9 mouse cellular contexts compared by ENCODE assay signal in genomic region chr13:48662431-48663143, GRCm38 (mm10). TPM values are rescaled to one million over a fixed set of nuclear protein-coding genes. Genes with fewer than 3 reads are reported as not detected.
A peak's percentile ranks its signal among the peaks of the same experiment; 100 is the strongest.
DNase-seq lines count a peak whose midpoint lies in the region; ATAC-seq and TF ChIP-seq lines count a peak whose summit lies in the region.
"Had no signal": no experiment of that assay in that cellular context is flagged by ENCODE, and none has a peak within 500 bp of the region (broad histone marks: within the 10 kb centered on the region; RNA-seq: fewer than 3 reads in every experiment).

TSS of gene Barx1 (plus strand) at chr13:48662998.

- peak within 1 kb of the TSS; percentile 33 for H3K4me3 ChIP-seq in forebrain, embryonic 14.5 days (ENCODE audit: low read depth, low read length)
- H3K4me3 ChIP-seq in liver, embryonic 12.5 days, result peak within 1 kb of the TSS; percentile 38
- peak within 1 kb of the TSS; percentile 74 for H3K4me3 ChIP-seq in stomach, postnatal 0 days (ENCODE audit: low read depth, low read length)

- peaks cover 96% of the 10 kb centered on the region for H3K27me3 ChIP-seq in forebrain, embryonic 14.5 days (replicated peaks; ENCODE audit: control insufficient read depth, insufficient read depth, low read length)
- H3K27me3 ChIP-seq in liver, embryonic 12.5 days (replicated peaks), result peaks cover 100% of the 10 kb centered on the region
- H3K27me3 ChIP-seq in stomach, postnatal 0 days (ENCODE audit: control insufficient read depth, insufficient read depth, low read length), result no peaks in the 10 kb centered on the region; the same call in 1 of the 2 replicates

- H3K9me3 ChIP-seq in forebrain, embryonic 14.5 days (replicated peaks; ENCODE audit: control insufficient read depth, low read length), result no peaks in the 10 kb centered on the region
- no peaks in the 10 kb centered on the region for H3K9me3 ChIP-seq in liver, embryonic 12.5 days (replicated peaks)
- H3K9me3 ChIP-seq in stomach, postnatal 0 days (ENCODE audit: control insufficient read depth, low read length), result no peaks in the 10 kb centered on the region

- DNase-seq in retina, postnatal 1 day, result peak; percentile 54
- no peak for DNase-seq in retina, embryonic 14.5 days (ENCODE audit: low spot score)
- DNase-seq in forebrain, embryonic 14.5 days (ENCODE audit: low spot score), result no peak
- peak; percentile 63 for DNase-seq in stomach, postnatal 0 days (ENCODE audit: low spot score)
- DNase-seq in urinary bladder, postnatal 25 days (ENCODE audit: low spot score), result no peak

- peak; percentile 54 for ATAC-seq in forebrain, embryonic 14.5 days
- ATAC-seq in liver, embryonic 12.5 days, result no peak; the same call in 1 of the 2 replicates
- peak; percentile 78 for ATAC-seq in stomach, postnatal 0 days (ENCODE audit: low FRiP score, low TSS enrichment)
- no peak for ATAC-seq in erythroblast, adult 5-6 weeks (replicated peaks; ENCODE audit: low FRiP score, poor library complexity, severe bottlenecking)
- ATAC-seq in activated CD4-positive, CD25-positive, alpha-beta regulatory T cell, adult 4 months, result no peak

- peak within 1 kb of the TSS; percentile 21; the same call in 1 of the 2 replicates for H3K9ac ChIP-seq in forebrain, embryonic 14.5 days (ENCODE audit: low read length)
- no peak within 1 kb of the TSS for H3K9ac ChIP-seq in liver, embryonic 12.5 days
- peak within 1 kb of the TSS; percentile 90 for H3K9ac ChIP-seq in stomach, postnatal 0 days (ENCODE audit: low read length)

- H3K4me2 ChIP-seq in forebrain, embryonic 14.5 days (ENCODE audit: low read length), result peak within 1 kb of the TSS; percentile 62
- H3K4me2 ChIP-seq in liver, embryonic 12.5 days, result peak within 1 kb of the TSS; percentile 55
- H3K4me2 ChIP-seq in stomach, postnatal 0 days (replicated peaks; ENCODE audit: low read depth), result peak within 1 kb of the TSS; percentile 67

- under 1% methylated on average over 43 of the region's 73 CpGs for WGBS in forebrain, embryonic 14.5 days
- WGBS in liver, embryonic 12.5 days (ENCODE audit: insufficient replicate concordance), result 2% methylated on average over 61 of the region's 73 CpGs
- WGBS in stomach, postnatal 0 days, result 1% methylated on average over 59 of the region's 73 CpGs

- no peaks in the 10 kb centered on the region for H3K36me3 ChIP-seq in forebrain, embryonic 14.5 days (ENCODE audit: control insufficient read depth, insufficient read depth, low read length)
- no peaks in the 10 kb centered on the region for H3K36me3 ChIP-seq in liver, embryonic 12.5 days
- H3K36me3 ChIP-seq in stomach, postnatal 0 days (ENCODE audit: control insufficient read depth, insufficient read depth, low read length), result no peaks in the 10 kb centered on the region; the same call in 1 of the 2 replicates

- no peak for TF ChIP-seq CTCF in stomach, postnatal 0 days (IDR thresholded peaks at IDR 0.05; ENCODE audit: low read depth)

- H3K4me1 ChIP-seq in forebrain, embryonic 14.5 days (ENCODE audit: control insufficient read depth, insufficient read depth, low read length), result 0 out of 2 replicates have a peak, but pooled peaks cover 2% of the 10 kb centered on the region
- no peaks in the 10 kb centered on the region; the same call in 1 of the 2 replicates for H3K4me1 ChIP-seq in liver, embryonic 12.5 days
- H3K4me1 ChIP-seq in stomach, postnatal 0 days (replicated peaks; ENCODE audit: control insufficient read depth, insufficient read depth), result no peaks in the 10 kb centered on the region; the same call in 1 of the 2 replicates

- TF ChIP-seq EP300 in stomach, postnatal 0 days (optimal IDR thresholded peaks at IDR 0.05), result no peak

- H3K27ac ChIP-seq in forebrain, embryonic 14.5 days (ENCODE audit: low read depth, low read length), result no peak within 1 kb of the TSS
- H3K27ac ChIP-seq in liver, embryonic 12.5 days, result no peak within 1 kb of the TSS
- peak within 1 kb of the TSS; percentile 94 for H3K27ac ChIP-seq in stomach, postnatal 0 days (replicated peaks)

RNA-seq across cellular contexts. Expression of gene Barx1, which starts in this region (rescaled TPM):
- polyA plus RNA-seq in forebrain, embryonic 14.5 days (2014; fragmentation: Nextera tagmentation; extraction: Ambion mirVana), result not detected in 2 replicates
- 7.2 and 7.8 TPM in 2 replicates for polyA plus RNA-seq in liver, embryonic 12.5 days (2016; fragmentation: Nextera tagmentation; extraction: Ambion mirVana)
- 164 and 201 TPM in 2 replicates for polyA plus RNA-seq in stomach, postnatal 0 days (2015; fragmentation: Nextera tagmentation; extraction: Ambion mirVana)
- total RNA-seq in erythroblast, adult 5-6 weeks (2015; ENCODE audit: low replicate concordance), result not detected in 2 replicates
- total RNA-seq in erythroblast, adult 5-6 weeks (2017; ENCODE audit: low replicate concordance), result not detected in 2 replicates
- not detected for polyA plus RNA-seq in activated CD4-positive, CD25-positive, alpha-beta regulatory T cell, adult 4 months (2017; shearing (Covaris generic))
- polyA plus RNA-seq: cortical plate, adult 2 months had no signal

Comparison
In these comparisons a context has a peak if more than half of its experiments do, and no peak if none do; other contexts are left out.
1. RNA of gene Barx1 (polyA plus RNA-seq): 164 to 201 TPM in stomach, postnatal 0 days; 7.2 to 7.8 TPM in liver, embryonic 12.5 days, not detected in forebrain, embryonic 14.5 days and not detected in activated CD4-positive, CD25-positive, alpha-beta regulatory T cell, adult 4 months; every median in the first group is over 10 times any median in the second.
2. DNase-seq: peak in retina, postnatal 1 day (single experiment) and stomach, postnatal 0 days (single experiment); none in retina, embryonic 14.5 days (single experiment), forebrain, embryonic 14.5 days (single experiment) and urinary bladder, postnatal 25 days (single experiment).
3. Peak in ATAC-seq, H3K4me3 ChIP-seq, H3K9ac ChIP-seq and H3K4me2 ChIP-seq in forebrain, embryonic 14.5 days; RNA of the gene not detected or under 1 TPM.
4. Peak in every context shown above with its lines, with median percentiles within 50 percentile points of each other: H3K4me2 ChIP-seq and H3K4me3 ChIP-seq.